Mouse (Mus musculus) cerebellum, adult 2 months (tissue): ENCODE measurements around the gene Tfcp2. TPM values are rescaled to one million over a fixed set of nuclear protein-coding genes. Genes with fewer than 3 reads are reported as not detected.

Source experiments
- DNase-seq, 2 experiments: peaks; one replicate each; pipeline ENCODE4 v3.0.0; 2021
- H3K27ac ChIP-seq: fragments of 200-500 bp; 2 replicates; pipeline ENCODE4 v1.5.1; 2012; ENCODE audit warnings: low read length, control low read depth, inconsistent platforms; ENCODE audit not compliant: insufficient read depth
- H3K27me3 ChIP-seq: fragments of 200-500 bp; 2 replicates; pipeline ENCODE4 v1.6.1; 2012; ENCODE audit warnings: inconsistent platforms, mild to moderate bottlenecking, low read length, moderate library complexity; ENCODE audit not compliant: control insufficient read depth, insufficient read depth
- H3K4me1 ChIP-seq: fragments of 200-500 bp; 2 replicates; pipeline ENCODE4 v1.6.1; 2011; ENCODE audit warnings: low read length; ENCODE audit not compliant: control insufficient read depth, insufficient read depth
- H3K4me3 ChIP-seq: fragments of 200-500 bp; replicated peaks from 2 replicates; pipeline ENCODE3; 2011; ENCODE audit warnings: mild to moderate bottlenecking, low read depth, low read length, control low read depth; ENCODE audit not compliant: insufficient read depth
- CTCF ChIP-seq: fragments of 200-500 bp; IDR thresholded peaks from 2 replicates; pipeline ENCODE4 v1.5.1; 2011; ENCODE audit warnings: low read depth, mild to moderate bottlenecking, control low read depth, low read length, moderate library complexity, borderline replicate concordance; ENCODE audit not compliant: insufficient read depth
- POLR2A ChIP-seq: fragments of 200-500 bp; IDR thresholded peaks from 2 replicates; pipeline ENCODE4 v1.6.1; 2011; ENCODE audit warnings: low read length, control low read depth, borderline replicate concordance; ENCODE audit not compliant: insufficient read depth
- WGBS: fragments of 180-500 bp; shearing (Covaris S2); methylation state at CpG from one replicate; pipeline ENCODE4 v1.1.7; 2018; 5-methylcytosine and 5-hydroxymethylcytosine counted together
- polyA plus RNA-seq: library from polyadenylated mRNA; depleted of rRNA; stranded (reverse); fragments of >200 nt; gene quantifications from 2 replicates; pipeline ENCODE4 v1.2.3, GENCODE M21; 2012; rRNA removed

Gene Tfcp2
- polyA plus RNA-seq, 1 experiment, result 25.4 TPM

- H3K4me3 ChIP-seq, result no peak overlapping the region
- peaks cover 3% of the 10 kb centered on the region; the same call in 1 of the 2 replicates for H3K4me1 ChIP-seq
- no peak for DNase-seq
- WGBS, result 78% methylated on average over 4 of the region's 4 CpGs
- H3K27ac ChIP-seq, result no peak overlapping the region
- H3K27me3 ChIP-seq, result no peaks in the 10 kb centered on the region
- TF ChIP-seq POLR2A, result no peak
- TF ChIP-seq CTCF, result no peak
Measured at GRCm38 (mm10) chr15:100448572-100448971, 103.2 kb downstream of the Tfcp2 start.

Other genes with a start within 250 kb of the Tfcp2 start
- gene Mettl7a1, start 247.9 kb downstream of the Tfcp2 start, polyA plus RNA-seq, result 50.3 and 50.5 TPM in 2 replicates
- gene Mettl7a3, start 217.1 kb downstream of the Tfcp2 start, polyA plus RNA-seq, result 0.13 and 0.15 TPM in 2 replicates
- not detected in 2 replicates for gene Methig1, start 198.9 kb downstream of the Tfcp2 start, polyA plus RNA-seq
- not detected in 2 replicates for gene Mettl7a2, start 198.8 kb downstream of the Tfcp2 start, polyA plus RNA-seq
- gene Higd1c, start 187.5 kb downstream of the Tfcp2 start, polyA plus RNA-seq, result not detected in 2 replicates
- gene Gm5475, start 129.9 kb downstream of the Tfcp2 start, polyA plus RNA-seq, result not detected in 2 replicates
- gene Slc11a2, start 126.9 kb downstream of the Tfcp2 start, polyA plus RNA-seq, result 45.4 and 50.6 TPM in 2 replicates
- 67.0 and 70.5 TPM in 2 replicates for gene Letmd1, start 83.0 kb downstream of the Tfcp2 start, polyA plus RNA-seq
- 18.0 and 18.3 TPM in 2 replicates for gene Csrnp2, start 56.5 kb downstream of the Tfcp2 start, polyA plus RNA-seq
- 63.9 and 64.5 TPM in 2 replicates for gene Pou6f1, start 48.0 kb upstream of the Tfcp2 start, polyA plus RNA-seq
- 214 and 220 TPM in 2 replicates for gene Dazap2, start 63.3 kb upstream of the Tfcp2 start, polyA plus RNA-seq
- gene Smagp, start 84.9 kb upstream of the Tfcp2 start, polyA plus RNA-seq, result 3.3 and 3.7 TPM in 2 replicates
- gene Bin2, start 117.5 kb upstream of the Tfcp2 start, polyA plus RNA-seq, result 3.0 and 4.1 TPM in 2 replicates
- 6.5 and 8.3 TPM in 2 replicates for gene Cela1, start 135.9 kb upstream of the Tfcp2 start, polyA plus RNA-seq
- gene Galnt6, start 177.4 kb upstream of the Tfcp2 start, polyA plus RNA-seq, result 9.0 and 13.1 TPM in 2 replicates
- gene Slc4a8, start 209.7 kb upstream of the Tfcp2 start, polyA plus RNA-seq, result 30.1 and 31.2 TPM in 2 replicates